Mouse (Mus musculus) stomach, embryonic 16.5 days (tissue): ENCODE measurements around the gene Olfr1441. TPM values are rescaled to one million over a fixed set of nuclear protein-coding genes. Genes with fewer than 3 reads are reported as not detected.

Source experiments
- ATAC-seq: fragments of 200-750 bp; cut with Nextera tagmentation; 2 replicates; pipeline ENCODE4 v1.8.0; 2017; ENCODE audit warnings: moderate number of reproducible peaks, moderate TSS enrichment; ENCODE audit not compliant: insufficient read depth, low FRiP score
- H3K27ac ChIP-seq: fragments of 300-500 bp; sonication (generic); 2 replicates; pipeline ENCODE4 v1.5.1; 2014; ENCODE audit warnings: low read length
- H3K27me3 ChIP-seq: fragments of 300-500 bp; sonication (generic); 2 replicates; pipeline ENCODE4 v1.6.1; 2014; ENCODE audit warnings: low read length, control low read depth, mixed read lengths; ENCODE audit not compliant: control insufficient read depth, insufficient read depth
- H3K36me3 ChIP-seq: fragments of 300-500 bp; sonication (generic); 2 replicates; pipeline ENCODE4 v1.6.1; 2014; ENCODE audit warnings: low read length; ENCODE audit not compliant: control insufficient read depth, insufficient read depth
- H3K4me1 ChIP-seq: fragments of 300-500 bp; sonication (generic); 2 replicates; pipeline ENCODE4 v1.6.1; 2014; ENCODE audit warnings: low read length, control low read depth, mixed read lengths; ENCODE audit not compliant: control insufficient read depth, insufficient read depth
- H3K4me2 ChIP-seq: fragments of 300-500 bp; sonication (generic); 2 replicates; pipeline ENCODE4 v1.6.1; 2014; ENCODE audit warnings: low read depth, low read length, mixed read lengths
- H3K4me3 ChIP-seq: fragments of 300-500 bp; sonication (generic); replicated peaks from 2 replicates; pipeline ENCODE4 v1.5.1; 2014; ENCODE audit warnings: mild to moderate bottlenecking, low read length
- H3K9ac ChIP-seq: fragments of 300-500 bp; sonication (generic); 2 replicates; pipeline ENCODE4 v1.6.1; 2014; ENCODE audit warnings: low read length
- H3K9me3 ChIP-seq: fragments of 300-500 bp; sonication (generic); replicated peaks from 2 replicates; pipeline ENCODE4 v1.6.1; 2016; ENCODE audit warnings: low read length, control low read depth; ENCODE audit not compliant: control insufficient read depth
- WGBS: fragments of 180-500 bp; shearing (Covaris S2); extraction: QIAGEN DNeasy Blood & Tissue Kit; methylation state at CpG from one replicate; pipeline ENCODE4 v1.1.7; 2014; 5-methylcytosine and 5-hydroxymethylcytosine counted together
- polyA plus RNA-seq: library from polyadenylated mRNA; unstranded; fragments of >200 nt; fragmentation: Nextera tagmentation; extraction: Ambion mirVana; gene quantifications from 2 replicates; pipeline ENCODE4 v1.2.1, GENCODE M21; 2015

Olfr1441 gene
- polyA plus RNA-seq, 1 experiment from 2014 or later = not detected

DNA sequence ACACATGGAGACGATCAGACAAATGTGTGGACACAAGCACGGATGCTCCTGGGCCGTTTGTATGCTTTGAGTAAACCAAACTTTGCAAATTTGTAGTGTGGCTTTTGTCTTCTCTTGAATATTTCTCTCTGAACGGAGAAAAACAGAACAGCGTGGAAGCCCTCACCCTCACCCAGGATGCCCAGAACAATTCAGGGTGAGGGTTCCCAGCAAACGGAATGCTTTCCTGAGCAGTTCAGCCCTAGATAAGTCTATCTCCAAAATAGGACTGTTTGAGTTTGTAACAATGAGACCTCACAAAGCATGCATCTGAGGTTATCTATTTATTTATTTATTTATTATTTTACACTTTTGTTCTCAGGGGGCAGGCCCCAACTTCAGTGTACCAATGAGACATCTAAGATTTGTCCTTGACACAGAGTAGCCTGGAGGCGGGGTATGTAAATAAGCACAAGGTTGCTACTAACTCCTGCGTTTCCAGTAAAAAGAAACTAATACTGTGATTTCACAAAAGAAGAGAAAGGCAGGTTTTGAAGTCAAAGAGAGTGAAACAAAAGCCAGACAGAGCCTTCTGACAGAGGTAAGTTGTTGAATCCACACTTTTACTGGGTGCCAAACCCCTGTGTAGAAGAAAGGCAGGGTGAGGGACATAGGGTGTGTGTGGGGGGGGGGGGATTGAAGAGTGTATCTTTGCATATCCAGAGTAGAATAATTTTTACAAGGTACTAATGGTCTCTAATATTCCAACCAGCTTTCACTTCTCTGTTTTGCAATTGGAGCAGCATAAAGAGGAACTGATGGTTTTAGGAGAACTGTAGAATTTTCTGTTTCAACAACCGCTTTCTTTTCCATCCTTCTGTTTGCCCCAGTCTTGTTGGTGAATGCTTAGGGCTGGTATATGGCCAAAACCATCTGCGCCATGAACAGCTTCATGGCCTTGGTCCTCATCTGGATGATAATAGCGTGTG is 43.3 kb downstream of the Olfr1441 start, which contains the start of gene Mpeg1:
Mpeg1 (plus strand) TSS at position 498 of the 968 bp plus-strand sequence.
- ATAC-seq = no peak
- no peaks in the 10 kb centered on the region for H3K9me3 ChIP-seq

DNA sequence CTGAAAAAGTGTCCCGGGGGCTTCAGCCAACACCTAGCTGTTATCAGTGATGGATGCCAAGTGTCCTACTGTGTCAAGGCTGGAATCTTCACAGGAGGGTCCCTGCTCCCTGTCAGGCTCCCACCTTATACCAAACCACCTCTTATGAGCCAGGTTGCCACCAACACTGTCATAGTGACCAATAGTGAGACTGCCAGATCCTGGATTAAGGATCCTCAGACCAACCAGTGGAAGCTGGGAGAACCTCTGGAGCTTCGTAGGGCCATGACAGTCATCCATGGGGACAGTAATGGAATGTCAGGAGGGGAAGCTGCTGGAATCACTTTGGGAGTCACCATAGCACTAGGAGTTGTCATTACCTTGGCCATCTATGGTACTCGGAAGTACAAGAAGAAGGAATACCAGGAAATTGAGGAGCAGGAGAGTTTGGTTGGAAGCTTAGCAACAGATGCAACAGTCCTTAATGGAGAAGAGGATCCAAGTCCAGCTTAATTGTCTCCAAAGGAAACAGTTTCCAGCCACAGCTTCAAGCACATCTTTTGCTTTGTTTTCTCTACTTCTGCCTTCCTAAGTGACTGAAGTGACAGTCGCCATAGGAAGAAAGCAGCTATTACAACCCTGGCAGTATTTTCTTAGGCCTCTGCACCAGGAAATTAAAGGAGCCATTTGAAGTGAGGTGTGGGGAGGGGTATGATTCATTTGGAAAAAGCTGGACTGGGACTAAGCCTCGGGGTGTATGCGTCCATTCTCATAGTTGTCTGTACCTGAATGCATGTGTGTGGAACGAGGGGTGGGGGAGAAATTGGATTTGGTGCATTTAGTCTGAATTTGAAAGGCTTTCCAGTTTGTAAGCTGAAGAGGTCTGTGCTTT is 45.9 kb downstream of the Olfr1441 start:
- 68% methylated on average over 7 of the region's 7 CpGs for WGBS
- peak overlapping the region; percentile 69 for H3K27ac ChIP-seq
- H3K4me1 ChIP-seq = no peaks in the 10 kb centered on the region; the same call in 1 of the 2 replicates
- H3K4me2 ChIP-seq = no peak overlapping the region
- 0 out of 2 replicates have a peak, but pooled peaks have one; percentile 25 for ATAC-seq
- no peaks in the 10 kb centered on the region for H3K27me3 ChIP-seq
- H3K4me3 ChIP-seq = no peak overlapping the region
- no peaks in the 10 kb centered on the region for H3K9me3 ChIP-seq
- no peak overlapping the region for H3K9ac ChIP-seq
- H3K36me3 ChIP-seq = no peaks in the 10 kb centered on the region

More for the DNA sequence above, 43.3 kb downstream of the Olfr1441 start, which contains the start of gene Mpeg1:
- Histone ChIP-seq H3K4me3 (no peak within 1 kb of the TSS), H3K4me1 (no peaks in the 10 kb centered on the region; the same call in 1 of the 2 replicates), H3K27ac (no peak within 1 kb of the TSS), H3K9ac (no peak within 1 kb of the TSS), H3K4me2 (no peak within 1 kb of the TSS), H3K27me3 (no peaks in the 10 kb centered on the region), H3K36me3 (no peaks in the 10 kb centered on the region)
- 65% methylated on average over 11 of the region's 11 CpGs for WGBS

DNA sequence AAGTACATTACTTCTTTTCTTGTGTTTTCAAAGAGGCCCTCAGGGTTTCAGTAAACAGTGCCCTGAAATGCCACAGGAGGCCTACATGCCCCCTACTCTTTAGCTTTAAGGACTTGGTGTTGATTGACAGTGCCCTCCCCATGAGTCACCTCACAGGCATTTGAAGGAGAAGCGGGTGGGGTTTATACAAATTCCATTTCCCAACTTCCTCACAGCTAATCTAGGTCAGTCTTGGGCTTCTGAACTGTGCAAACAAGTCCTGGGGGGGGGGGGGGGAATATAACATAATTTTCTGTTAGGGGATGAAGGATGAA is 46.4 kb downstream of the Olfr1441 start:
- no peaks in the 10 kb centered on the region for H3K9me3 ChIP-seq
- 17% methylated on average over 1 of the region's 1 CpGs for WGBS
- ATAC-seq = peak; percentile 73; the same call in 1 of the 2 replicates
- H3K4me1 ChIP-seq = no peaks in the 10 kb centered on the region; the same call in 1 of the 2 replicates
- H3K4me2 ChIP-seq = no peak overlapping the region
- H3K27me3 ChIP-seq = no peaks in the 10 kb centered on the region
- no peak overlapping the region for H3K9ac ChIP-seq
- no peak overlapping the region for H3K4me3 ChIP-seq
- no peaks in the 10 kb centered on the region for H3K36me3 ChIP-seq
- H3K27ac ChIP-seq = peak overlapping the region; percentile 69

DNA sequence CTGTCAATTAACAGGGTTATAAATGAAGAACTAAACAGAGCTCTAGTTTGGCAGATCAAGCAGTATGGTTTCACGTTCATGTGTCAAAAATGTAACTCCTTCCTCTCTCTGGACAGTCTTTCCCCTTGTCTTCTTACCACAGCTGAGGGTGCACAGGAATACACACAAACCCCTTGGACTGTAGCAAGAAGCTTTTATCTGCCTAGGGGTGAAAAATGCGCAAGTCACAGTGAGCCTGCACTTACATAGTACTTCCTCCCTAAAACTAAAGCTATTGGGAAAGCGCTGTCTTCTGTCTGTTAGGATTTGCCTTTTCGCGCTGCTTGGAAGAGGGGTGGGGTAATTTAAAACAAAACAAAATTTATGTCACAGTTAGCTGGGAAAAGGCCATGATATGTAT is 46.9 kb downstream of the Olfr1441 start:
- H3K4me2 ChIP-seq = no peak overlapping the region
- no peaks in the 10 kb centered on the region; the same call in 1 of the 2 replicates for H3K4me1 ChIP-seq
- peak overlapping the region; percentile 66; the same call in 1 of the 2 replicates for H3K27ac ChIP-seq
- H3K4me3 ChIP-seq = no peak overlapping the region
- no peak; the same call in 1 of the 2 replicates for ATAC-seq
- H3K27me3 ChIP-seq = no peaks in the 10 kb centered on the region
- WGBS = 50% methylated on average over 5 of the region's 5 CpGs
- H3K9ac ChIP-seq = no peak overlapping the region
- no peaks in the 10 kb centered on the region for H3K9me3 ChIP-seq
- H3K36me3 ChIP-seq = no peaks in the 10 kb centered on the region

DNA sequence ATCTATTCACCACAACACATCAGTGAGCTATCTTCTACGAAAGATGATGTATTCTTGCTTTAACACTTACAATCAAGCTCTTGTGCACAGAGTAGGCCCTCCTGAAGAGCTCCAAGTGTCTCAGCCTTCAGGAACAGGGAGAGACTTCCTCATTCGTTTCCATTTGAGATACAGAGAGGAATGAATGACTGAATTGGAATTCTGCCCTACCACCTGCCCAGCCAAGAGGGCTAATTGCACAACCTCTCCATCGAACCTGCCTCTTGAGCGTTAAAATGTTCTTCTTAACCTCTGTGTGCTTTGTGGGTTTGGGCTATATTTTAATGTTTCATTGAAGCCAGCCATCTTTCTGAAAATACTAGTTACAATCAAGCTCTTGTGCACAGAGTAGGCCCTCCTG is 47.4 kb downstream of the Olfr1441 start:
- peak overlapping the region; percentile 66 for H3K27ac ChIP-seq
- H3K4me1 ChIP-seq = no peaks in the 10 kb centered on the region; the same call in 1 of the 2 replicates
- no peaks in the 10 kb centered on the region for H3K36me3 ChIP-seq
- no peaks in the 10 kb centered on the region for H3K9me3 ChIP-seq
- H3K4me2 ChIP-seq = no peak overlapping the region
- no peak for ATAC-seq
- H3K27me3 ChIP-seq = no peaks in the 10 kb centered on the region
- no peak overlapping the region for H3K9ac ChIP-seq
- no peak overlapping the region for H3K4me3 ChIP-seq
- WGBS = 72% methylated on average over 4 of the region's 4 CpGs

DNA sequence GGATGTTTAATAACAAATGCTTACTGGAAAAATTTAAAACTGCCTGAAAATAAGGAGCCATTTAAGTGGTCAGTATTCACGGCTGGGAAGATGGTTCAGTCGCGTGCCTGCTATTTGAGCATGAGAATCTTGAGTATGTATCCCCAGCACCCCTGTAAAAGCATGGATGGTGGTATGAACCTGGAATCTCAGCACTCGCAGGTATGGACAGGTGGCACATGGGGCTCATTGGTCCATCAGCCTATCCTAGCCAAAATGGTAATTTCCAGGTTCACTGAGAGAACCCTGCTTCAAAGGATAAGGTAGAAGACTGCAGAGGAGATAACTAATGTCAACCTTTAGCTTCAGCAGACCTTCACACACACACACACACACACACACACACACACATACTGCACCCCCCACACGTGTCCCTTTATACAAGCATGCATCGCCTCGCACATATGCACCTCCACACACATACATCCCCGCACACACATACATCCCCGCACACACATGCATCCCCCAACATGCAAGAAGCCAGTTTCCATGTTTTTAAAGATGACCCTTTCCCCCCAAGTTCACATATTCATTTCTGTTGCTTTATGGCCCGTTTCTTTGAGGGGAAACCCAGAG is 48.4 kb downstream of the Olfr1441 start:
- H3K27me3 ChIP-seq = no peaks in the 10 kb centered on the region
- H3K4me2 ChIP-seq = no peak overlapping the region
- H3K4me1 ChIP-seq = no peaks in the 10 kb centered on the region; the same call in 1 of the 2 replicates
- ATAC-seq = no peak
- H3K9ac ChIP-seq = no peak overlapping the region
- H3K4me3 ChIP-seq = no peak overlapping the region
- H3K36me3 ChIP-seq = no peaks in the 10 kb centered on the region
- 90% methylated on average over 10 of the region's 10 CpGs for WGBS
- H3K9me3 ChIP-seq = no peaks in the 10 kb centered on the region
- no peak overlapping the region for H3K27ac ChIP-seq

DNA sequence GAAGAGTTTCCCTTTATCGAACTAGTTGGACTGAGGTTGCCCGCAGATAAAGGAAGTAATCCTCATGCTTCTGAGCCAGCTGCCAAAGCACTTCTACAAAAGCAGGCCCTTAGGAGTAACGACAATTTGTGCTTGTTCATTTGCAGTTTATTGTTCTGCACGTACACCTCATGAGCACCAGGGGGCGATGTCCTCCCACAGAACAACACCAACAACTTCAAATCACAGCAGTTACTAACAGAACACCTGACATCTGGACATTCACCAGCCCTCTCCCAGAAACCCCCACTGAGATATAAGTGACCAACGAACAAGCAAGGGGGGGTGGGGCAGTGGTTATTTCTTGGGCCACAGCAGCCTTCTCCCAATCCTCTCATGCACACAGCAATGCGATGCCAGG is 49.0 kb downstream of the Olfr1441 start:
- H3K9me3 ChIP-seq = no peaks in the 10 kb centered on the region
- no peaks in the 10 kb centered on the region; the same call in 1 of the 2 replicates for H3K4me1 ChIP-seq
- H3K27me3 ChIP-seq = no peaks in the 10 kb centered on the region
- no peak overlapping the region for H3K4me2 ChIP-seq
- no peak overlapping the region for H3K9ac ChIP-seq
- peak overlapping the region; percentile 26; the same call in 1 of the 2 replicates for H3K27ac ChIP-seq
- WGBS = 30% methylated on average over 7 of the region's 7 CpGs
- H3K36me3 ChIP-seq = no peaks in the 10 kb centered on the region
- no peak overlapping the region for H3K4me3 ChIP-seq
- ATAC-seq = peak; percentile 30

DNA sequence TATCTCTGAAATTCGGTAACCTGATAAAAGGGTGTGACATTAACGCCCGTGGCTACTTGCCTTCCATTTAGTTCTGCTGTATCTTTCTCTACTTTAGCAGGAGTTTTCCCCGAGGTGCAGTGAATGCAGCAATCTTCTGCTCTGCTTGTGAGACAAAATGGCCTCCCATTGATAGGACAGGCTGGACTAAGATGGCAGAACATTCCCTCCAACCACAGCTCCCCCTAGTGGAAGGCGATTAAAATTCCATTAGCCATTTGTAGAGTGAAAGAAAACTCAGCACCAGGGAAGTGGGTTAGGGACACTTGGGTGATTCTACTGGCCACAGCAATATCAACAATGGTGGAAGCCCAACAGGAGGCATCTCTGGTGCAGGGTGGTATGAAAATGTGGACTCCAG is 50.2 kb downstream of the Olfr1441 start:
- H3K4me1 ChIP-seq = peaks cover 4% of the 10 kb centered on the region
- H3K4me3 ChIP-seq = no peak overlapping the region
- H3K27ac ChIP-seq = no peak overlapping the region
- whole genome bisulfite sequencing = 84% methylated on average over 5 of the region's 5 CpGs
- H3K9me3 ChIP-seq = no peaks in the 10 kb centered on the region
- H3K27me3 ChIP-seq = no peaks in the 10 kb centered on the region
- no peaks in the 10 kb centered on the region for H3K36me3 ChIP-seq
- no peak overlapping the region for H3K4me2 ChIP-seq
- ATAC-seq = no peak
- no peak overlapping the region for H3K9ac ChIP-seq
